Comparison of ENCODE assay signal across 9 mouse cellular contexts in the genomic region with DNA sequence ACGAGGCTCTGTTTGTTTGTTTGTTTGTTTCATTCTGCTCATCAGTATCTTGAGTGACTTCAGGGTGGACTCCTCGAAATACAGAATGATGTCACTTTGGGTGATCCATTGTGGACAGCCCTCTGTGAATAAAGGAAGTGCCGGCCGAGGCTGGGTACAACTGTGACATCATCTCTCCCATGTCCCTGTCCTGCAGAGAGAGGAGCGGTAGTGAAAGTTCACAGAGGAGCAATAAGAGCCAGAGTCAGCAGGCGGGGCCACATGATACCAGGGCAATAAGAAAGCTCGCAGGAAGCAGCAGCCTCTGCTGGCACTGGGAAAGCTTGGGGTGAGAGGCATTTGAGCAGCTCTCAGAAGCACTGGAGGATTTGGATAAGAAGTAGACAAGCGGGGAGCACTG.
DNase-seq lines count a peak whose midpoint lies in the region; ATAC-seq lines count a peak whose summit lies in the region.
"Had no signal": no experiment of that assay in that cellular context is flagged by ENCODE, and none has a peak within 500 bp of the region (broad histone marks: within the 10 kb centered on the region; RNA-seq: fewer than 3 reads in every experiment).

No protein-coding gene starts in this region.

- no peaks in the 10 kb centered on the region; the same call in 1 of the 2 replicates for H3K79me2 ChIP-seq in macrophage (ENCODE audit: inconsistent target)

- no peaks in the 10 kb centered on the region for H3K4me1 ChIP-seq in forebrain, embryonic 16.5 days (replicated peaks; ENCODE audit: control insufficient read depth, insufficient read depth, low read length)

- no peaks in the 10 kb centered on the region for H3K27me3 ChIP-seq in forebrain, embryonic 16.5 days (replicated peaks; ENCODE audit: control insufficient read depth, insufficient read depth, low read length)

- no peak overlapping the region for H3K9ac ChIP-seq in forebrain, embryonic 16.5 days (replicated peaks; ENCODE audit: low read depth, low read length)

- H3K36me3 ChIP-seq in macrophage (ENCODE audit: inconsistent target) = peaks cover 30% of the 10 kb centered on the region
- H3K36me3 ChIP-seq in forebrain, embryonic 16.5 days (ENCODE audit: control insufficient read depth, insufficient read depth) = no peaks in the 10 kb centered on the region

- no peak overlapping the region for H3K4me3 ChIP-seq in macrophage (ENCODE audit: inconsistent target)
- H3K4me3 ChIP-seq in forebrain, embryonic 16.5 days (replicated peaks; ENCODE audit: low read length) = no peak overlapping the region
- H3K4me3 ChIP-seq: myocyte had no signal

- no peak overlapping the region for H3K4me2 ChIP-seq in forebrain, embryonic 16.5 days (ENCODE audit: low read length)

- H3K9me3 ChIP-seq in forebrain, embryonic 16.5 days (ENCODE audit: control insufficient read depth, low read length) = no peaks in the 10 kb centered on the region

- ATAC-seq in forebrain, embryonic 16.5 days = no peak

- intact Hi-C loops in heart, postnatal 25 days (cut with DNase I) = loop anchor here (5.0 kb wide), 2 partner anchors 94 to 149 kb away; no protein-coding TSS in a partner anchor

- peak overlapping the region; percentile 27; the same call in 1 of the 2 replicates for H3K27ac ChIP-seq in macrophage
- H3K27ac ChIP-seq in forebrain, embryonic 16.5 days (ENCODE audit: low read length) = no peak overlapping the region

- 28% methylated on average over 8 of the region's 8 CpGs for WGBS in macrophage (ENCODE audit: missing documents)
- WGBS in forebrain, embryonic 16.5 days = 58% methylated on average over 8 of the region's 8 CpGs

- peak; percentile 33 for DNase-seq in kidney, adult 11 months
- DNase-seq in kidney, postnatal 4 days = no peak
- DNase-seq in c-Kit-positive CD71-negative TER-119-negative erythroid progenitor cells, embryonic 14.5 days (ENCODE audit: low read depth) = peak; percentile 23
- DNase-seq in heart, postnatal 25 days (ENCODE audit: low spot score) = peak; percentile 60
- DNase-seq in cerebellum, adult 18-20 months = no peak
- no peak for DNase-seq in c-Kit-positive CD71-positive TER-119-positive erythroid progenitor cells, embryonic 14.5 days (ENCODE audit: low spot score)

Comparison
In these comparisons a context has a peak if more than half of its experiments do, and no peak if none do; other contexts are left out.
1. DNase-seq: peak in kidney, adult 11 months (single experiment), c-Kit-positive CD71-negative TER-119-negative erythroid progenitor cells, embryonic 14.5 days (single experiment) and heart, postnatal 25 days (single experiment); none in kidney, postnatal 4 days (0 of 2), cerebellum, adult 18-20 months (0 of 2) and c-Kit-positive CD71-positive TER-119-positive erythroid progenitor cells, embryonic 14.5 days (single experiment).